In genomic region chrX:161961756-161962155, GRCm38 (mm10) we compare ENCODE assay signal across 13 mouse cellular contexts.
A peak's percentile ranks its signal among the peaks of the same experiment; 100 is the strongest.
DNase-seq lines count a peak whose midpoint lies in the region; ATAC-seq lines count a peak whose summit lies in the region.
"Had no signal": no experiment of that assay in that cellular context is flagged by ENCODE, and none has a peak within 500 bp of the region (broad histone marks: within the 10 kb centered on the region; RNA-seq: fewer than 3 reads in every experiment).

No protein-coding gene starts in this region.

- intact Hi-C loops in heart, postnatal 14 days (cut with DNase I): loop anchor here (5.0 kb wide), 1 partner anchor 89 kb away; no protein-coding TSS in a partner anchor

- no peaks in the 10 kb centered on the region for H3K36me3 ChIP-seq in heart, embryonic 14.5 days (ENCODE audit: control insufficient read depth, insufficient read depth, low read length)
- H3K36me3 ChIP-seq in lung, embryonic 16.5 days (ENCODE audit: control insufficient read depth, insufficient read depth, low read length): no peaks in the 10 kb centered on the region

- peak overlapping the region; percentile 44 to 61; a peak in 3 of 4 replicates for H3K27ac ChIP-seq in heart, embryonic 14.5 days (replicated peaks in 1 of 2; ENCODE audit: control insufficient read depth in 1 of 2, insufficient read depth in 1 of 2, low read depth in 2 of 2, low read length in 2 of 2)
- H3K27ac ChIP-seq in lung, embryonic 16.5 days (ENCODE audit: low read length): no peak overlapping the region
- H3K27ac ChIP-seq: heart, adult 2 months; macrophage had no signal

- 40% methylated on average over 6 of the region's 6 CpGs for WGBS in heart, embryonic 14.5 days
- 35% methylated on average over 6 of the region's 6 CpGs for WGBS in lung, embryonic 16.5 days

- H3K9me3 ChIP-seq in heart, embryonic 14.5 days (ENCODE audit: control insufficient read depth, low read length): no peaks in the 10 kb centered on the region
- no peaks in the 10 kb centered on the region for H3K9me3 ChIP-seq in lung, embryonic 16.5 days (ENCODE audit: control insufficient read depth, low read length)

- ATAC-seq in heart, embryonic 14.5 days (ENCODE audit: insufficient number of reproducible peaks, insufficient read depth, low FRiP score, low read depth): no peak
- peak; percentile 51; the same call in 1 of the 2 replicates for ATAC-seq in lung, embryonic 16.5 days (ENCODE audit: low read depth)
- ATAC-seq: inflammation-experienced regulatory T-cells, adult 6 months; midbrain, embryonic 16.5 days had no signal

- no peaks in the 10 kb centered on the region; the same call in none of the 2 replicates for H3K27me3 ChIP-seq in heart, embryonic 14.5 days (ENCODE audit: control insufficient read depth, insufficient read depth, low read length)
- H3K27me3 ChIP-seq in lung, embryonic 16.5 days (ENCODE audit: control insufficient read depth, insufficient read depth, low read depth, low read length): no peaks in the 10 kb centered on the region

- no peak overlapping the region for H3K4me2 ChIP-seq in heart, embryonic 14.5 days (ENCODE audit: low read length)
- no peak overlapping the region for H3K4me2 ChIP-seq in lung, embryonic 16.5 days (ENCODE audit: low read depth, low read length)

- no peak overlapping the region for H3K4me3 ChIP-seq in heart, embryonic 14.5 days (ENCODE audit: control insufficient read depth in 1 of 2, insufficient read depth in 1 of 2, low read depth in 1 of 2, low read length in 2 of 2)
- no peak overlapping the region for H3K4me3 ChIP-seq in lung, embryonic 16.5 days (ENCODE audit: low read length)
- H3K4me3 ChIP-seq: heart, adult 2 months had no signal

- DNase-seq in heart, postnatal 14 days: no peak
- no peak for DNase-seq in lung, adult 18-20 months
- peak; percentile 65 for DNase-seq in kidney, adult 9 months
- peak; percentile 33 to 37 for DNase-seq in kidney, postnatal 4 days
- no peak for DNase-seq in urinary bladder, postnatal 10 days (ENCODE audit: low spot score)
- DNase-seq: layer of hippocampus, postnatal 36 days; right cerebral cortex, postnatal 25 days had no signal

- peaks cover 5 to 6% of the 10 kb centered on the region in 2 experiments; a peak in 2 of 4 replicates for H3K4me1 ChIP-seq in heart, embryonic 14.5 days (ENCODE audit: control insufficient read depth in 2 of 2, insufficient read depth in 2 of 2, low read length in 2 of 2)
- peaks cover 7% of the 10 kb centered on the region for H3K4me1 ChIP-seq in lung, embryonic 16.5 days (replicated peaks; ENCODE audit: control insufficient read depth, insufficient read depth, low read length)

- no peak overlapping the region for H3K9ac ChIP-seq in heart, embryonic 14.5 days (ENCODE audit: low read length)
- no peak overlapping the region for H3K9ac ChIP-seq in lung, embryonic 16.5 days (ENCODE audit: low read length)

Comparison
In these comparisons a context has a peak if more than half of its experiments do, and no peak if none do; other contexts are left out.
1. DNase-seq: peak in kidney, adult 9 months (single experiment) and kidney, postnatal 4 days (2 of 2); none in heart, postnatal 14 days (0 of 2), lung, adult 18-20 months (0 of 2) and urinary bladder, postnatal 10 days (single experiment).